Mouse (Mus musculus) limb, embryonic 11.5 days (tissue): ENCODE data around the gene Jsrp1. TPM values are rescaled to one million over a fixed set of nuclear protein-coding genes. Genes with fewer than 3 reads are reported as not detected.

Experiments used
- ATAC-seq: fragments of 200-750 bp; cut with Nextera tagmentation; 2 replicates; pipeline ENCODE4 v1.8.0; 2017; ENCODE audit warnings: low read depth; ENCODE audit not compliant: insufficient number of reproducible peaks, low FRiP score, low TSS enrichment
- DNase-seq: peaks from one replicate; pipeline ENCODE4 v3.0.0-alpha.2; 2015; ENCODE audit warnings: low spot score
- H3K27ac ChIP-seq: fragments of 300-500 bp; sonication (generic); replicated peaks from 2 replicates; pipeline ENCODE4 v1.5.1; 2014; ENCODE audit warnings: low read depth, mild to moderate bottlenecking, low read length
- H3K27me3 ChIP-seq: fragments of 300-500 bp; sonication (generic); 2 replicates; pipeline ENCODE4 v1.6.1; 2014; ENCODE audit warnings: mild to moderate bottlenecking, low read length, mixed read lengths; ENCODE audit not compliant: control insufficient read depth, insufficient read depth
- H3K36me3 ChIP-seq: fragments of 300-500 bp; sonication (generic); 2 replicates; pipeline ENCODE4 v1.6.1; 2014; ENCODE audit warnings: mild to moderate bottlenecking, low read length, moderate library complexity, mixed read lengths; ENCODE audit not compliant: control insufficient read depth, insufficient read depth
- H3K4me1 ChIP-seq: fragments of 300-500 bp; sonication (generic); 2 replicates; pipeline ENCODE4 v1.6.1; 2014; ENCODE audit warnings: low read length, mixed read lengths; ENCODE audit not compliant: control insufficient read depth, insufficient read depth
- H3K4me2 ChIP-seq: fragments of 300-500 bp; sonication (generic); 2 replicates; pipeline ENCODE4 v1.6.1; 2014; ENCODE audit warnings: low read depth, mild to moderate bottlenecking, moderate library complexity; ENCODE audit not compliant: severe bottlenecking
- H3K4me3 ChIP-seq: fragments of 300-500 bp; sonication (generic); 2 replicates; pipeline ENCODE4 v1.5.1; 2014; ENCODE audit warnings: low read depth, low read length
- H3K9ac ChIP-seq: fragments of 300-500 bp; sonication (generic); 2 replicates; pipeline ENCODE4 v1.6.1; 2014; ENCODE audit warnings: mild to moderate bottlenecking, low read length
- H3K9me3 ChIP-seq: fragments of 300-500 bp; sonication (generic); 2 replicates; pipeline ENCODE4 v1.6.1; 2016; ENCODE audit warnings: low read length; ENCODE audit not compliant: control insufficient read depth
- WGBS: fragments of 180-500 bp; shearing (Covaris S2); extraction: QIAGEN DNeasy Blood & Tissue Kit; methylation state at CpG from one replicate; pipeline ENCODE4 v1.1.7; 2014; 5-methylcytosine and 5-hydroxymethylcytosine counted together
- polyA plus RNA-seq: library from polyadenylated mRNA; unstranded; fragments of >200 nt; fragmentation: Nextera tagmentation; extraction: Ambion mirVana; gene quantifications from 2 replicates; pipeline ENCODE4 v1.2.1, GENCODE M21; 2014

The Jsrp1 gene
- 0.40 and 0.96 TPM in 2 replicates for polyA plus RNA-seq

- Histone ChIP-seq H3K27ac (no peak within 1 kb of the TSS), H3K9ac (no peak within 1 kb of the TSS), H3K9me3 (no peaks in the 10 kb centered on the region), H3K4me3 (no peak within 1 kb of the TSS), H3K27me3 (peaks cover 10% of the 10 kb centered on the region; the same call in 1 of the 2 replicates), H3K36me3 (no peaks in the 10 kb centered on the region), H3K4me1 (peaks cover 8% of the 10 kb centered on the region), H3K4me2 (no peak within 1 kb of the TSS)
- WGBS, result 75% methylated on average over 4 of the region's 4 CpGs
- DNase-seq (no peak), ATAC-seq (no peak)
Measured at GRCm38 (mm10) chr10:80813366-80813765, at the start of gene Jsrp1. Gene Jsrp1 (minus strand): TSS chr10:80813498.

GRCm38 (mm10) chr10:80862305-80862704 is 49.0 kb upstream of the Jsrp1 start:
- ATAC-seq, result no peak
- no peak overlapping the region for H3K9ac ChIP-seq
- H3K4me1 ChIP-seq, result no peaks in the 10 kb centered on the region
- no peak overlapping the region for H3K27ac ChIP-seq
- H3K9me3 ChIP-seq, result no peaks in the 10 kb centered on the region
- peaks cover 18% of the 10 kb centered on the region for H3K36me3 ChIP-seq
- H3K27me3 ChIP-seq, result no peaks in the 10 kb centered on the region
- no peak for DNase-seq
- H3K4me2 ChIP-seq, result no peak overlapping the region
- no peak overlapping the region for H3K4me3 ChIP-seq
- WGBS, result 87% methylated on average over 5 of the region's 5 CpGs

DNA sequence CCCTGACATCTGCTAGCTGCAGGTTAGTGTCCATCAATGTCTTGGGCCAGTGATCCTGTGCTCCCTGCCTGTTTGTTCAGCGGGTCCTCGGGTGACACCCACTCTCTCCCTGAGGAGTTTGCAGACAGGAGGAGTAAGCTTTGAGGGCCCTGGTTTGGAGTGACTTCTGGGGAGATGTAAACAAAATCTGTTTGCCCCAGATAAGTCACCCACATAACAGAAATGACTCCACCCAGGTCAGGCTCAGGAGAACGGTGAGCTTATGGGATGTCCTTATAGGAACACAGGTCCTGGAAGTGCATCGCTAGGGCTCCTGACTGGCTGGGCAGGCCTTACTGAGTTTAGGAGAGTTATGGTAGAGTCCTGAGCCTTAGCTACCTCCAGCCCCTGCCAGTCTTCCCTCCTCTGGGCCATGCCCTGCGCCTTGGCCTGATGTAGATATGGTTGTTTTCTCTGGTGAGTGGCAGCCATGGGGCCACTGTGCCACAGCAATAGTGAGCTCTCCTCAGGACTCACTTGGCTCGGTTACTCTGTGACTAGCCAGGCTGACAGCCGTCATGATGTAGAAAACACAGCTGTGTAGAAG is 45.1 kb upstream of the Jsrp1 start:
- WGBS, result 87% methylated on average over 7 of the region's 7 CpGs
- H3K27ac ChIP-seq, result no peak overlapping the region
- no peaks in the 10 kb centered on the region for H3K27me3 ChIP-seq
- peaks cover 9% of the 10 kb centered on the region; the same call in 1 of the 2 replicates for H3K36me3 ChIP-seq
- 0 out of 2 replicates have a peak overlapping the region, but pooled peaks have one; percentile 3 for H3K9ac ChIP-seq
- H3K9me3 ChIP-seq, result no peaks in the 10 kb centered on the region
- no peak for DNase-seq
- no peak for ATAC-seq
- H3K4me1 ChIP-seq, result peaks cover 10% of the 10 kb centered on the region
- no peak overlapping the region for H3K4me3 ChIP-seq
- H3K4me2 ChIP-seq, result no peak overlapping the region

- Histone ChIP-seq H3K4me1 (peaks cover 10% of the 10 kb centered on the region), H3K36me3 (peaks cover 14% of the 10 kb centered on the region; the same call in 1 of the 2 replicates), H3K27ac (no peak overlapping the region), H3K27me3 (no peaks in the 10 kb centered on the region), H3K9ac (no peak overlapping the region), H3K4me3 (no peak overlapping the region), H3K9me3 (no peaks in the 10 kb centered on the region), H3K4me2 (no peak overlapping the region)
- DNase-seq, result no peak
- 80% methylated on average over 3 of the region's 3 CpGs for WGBS
- no peak for ATAC-seq
Measured at GRCm38 (mm10) chr10:80857848-80858247, 44.5 kb upstream of the Jsrp1 start.

GRCm38 (mm10) chr10:80857386-80857785 is 44.1 kb upstream of the Jsrp1 start:
- Histone ChIP-seq H3K4me1 (peaks cover 10% of the 10 kb centered on the region), H3K36me3 (peaks cover 13% of the 10 kb centered on the region), H3K27me3 (no peaks in the 10 kb centered on the region), H3K9ac (no peak overlapping the region), H3K9me3 (no peaks in the 10 kb centered on the region), H3K4me2 (no peak overlapping the region), H3K4me3 (no peak overlapping the region), H3K27ac (no peak overlapping the region)
- DNase-seq (no peak), ATAC-seq (no peak)
- WGBS, result 78% methylated on average over 8 of the region's 8 CpGs

GRCm38 (mm10) chr10:80856908-80857307 is 43.6 kb upstream of the Jsrp1 start:
- DNase-seq (no peak), ATAC-seq (no peak)
- H3K4me1 ChIP-seq, result peaks cover 10% of the 10 kb centered on the region
- H3K4me2 ChIP-seq, result peak overlapping the region; percentile 12; the same call in 1 of the 2 replicates
- no peaks in the 10 kb centered on the region for H3K9me3 ChIP-seq
- no peak overlapping the region for H3K4me3 ChIP-seq
- peaks cover 11% of the 10 kb centered on the region for H3K36me3 ChIP-seq
- no peak overlapping the region for H3K27ac ChIP-seq
- no peaks in the 10 kb centered on the region for H3K27me3 ChIP-seq
- H3K9ac ChIP-seq, result no peak overlapping the region
- 88% methylated on average over 5 of the region's 5 CpGs for WGBS

DNA sequence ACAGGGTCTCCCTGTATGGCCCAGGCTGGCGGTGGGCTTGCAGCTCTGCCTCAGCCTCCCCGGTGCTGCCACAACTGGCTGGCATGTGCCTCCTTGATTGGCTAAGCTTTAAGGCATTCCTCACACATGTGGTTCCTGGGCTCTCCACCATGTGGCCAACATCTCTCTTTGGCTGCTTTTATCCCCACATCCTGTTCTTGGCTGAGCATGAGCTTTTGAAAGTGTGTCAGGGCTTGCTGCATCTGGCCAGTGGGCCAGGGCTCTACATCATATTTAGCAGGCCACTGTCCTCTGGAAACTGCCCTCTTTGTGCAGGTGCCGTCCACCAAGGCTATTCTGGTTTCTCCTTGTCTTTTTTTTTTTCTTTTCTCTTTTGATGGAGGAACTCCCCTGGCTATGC is 43.0 kb upstream of the Jsrp1 start:
- ATAC-seq, result no peak
- WGBS, result 48% methylated on average over 3 of the region's 3 CpGs
- Histone ChIP-seq H3K9ac (no peak overlapping the region), H3K4me2 (peak overlapping the region; percentile 99; the same call in 1 of the 2 replicates), H3K27ac (no peak overlapping the region), H3K4me3 (peak overlapping the region; percentile 96), H3K4me1 (peaks cover 10% of the 10 kb centered on the region), H3K9me3 (no peaks in the 10 kb centered on the region), H3K27me3 (no peaks in the 10 kb centered on the region), H3K36me3 (peaks cover 10% of the 10 kb centered on the region)
- DNase-seq, result peak; percentile 36

DNA sequence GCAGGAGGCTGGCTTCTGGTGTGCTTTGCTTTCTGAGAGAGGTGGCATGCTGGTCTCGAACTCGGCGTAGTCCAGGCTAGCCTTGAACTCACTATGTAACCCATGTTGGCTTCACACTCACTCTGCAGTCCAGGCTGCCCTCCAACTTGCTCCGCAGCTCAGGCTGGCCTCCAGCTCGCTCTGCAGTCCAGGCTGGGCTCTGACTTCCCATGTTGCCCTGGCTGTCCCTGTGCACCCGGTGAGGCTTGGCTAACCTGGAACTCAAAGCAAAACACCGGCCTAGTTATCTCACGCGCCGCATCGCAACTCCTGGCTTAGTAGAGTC is 42.4 kb upstream of the Jsrp1 start:
- ATAC-seq (no peak), DNase-seq (peak; percentile 37)
- no peaks in the 10 kb centered on the region for H3K9me3 ChIP-seq
- 28% methylated on average over 11 of the region's 11 CpGs for WGBS
- H3K27ac ChIP-seq, result no peak overlapping the region
- H3K27me3 ChIP-seq, result no peaks in the 10 kb centered on the region
- H3K9ac ChIP-seq, result peak overlapping the region; percentile 86
- H3K4me3 ChIP-seq, result peak overlapping the region; percentile 96
- peaks cover 10% of the 10 kb centered on the region for H3K36me3 ChIP-seq
- peak overlapping the region; percentile 99 for H3K4me2 ChIP-seq
- H3K4me1 ChIP-seq, result peaks cover 10% of the 10 kb centered on the region
